Comparison of ENCODE assay signal across 8 mouse cellular contexts in the genomic region with DNA sequence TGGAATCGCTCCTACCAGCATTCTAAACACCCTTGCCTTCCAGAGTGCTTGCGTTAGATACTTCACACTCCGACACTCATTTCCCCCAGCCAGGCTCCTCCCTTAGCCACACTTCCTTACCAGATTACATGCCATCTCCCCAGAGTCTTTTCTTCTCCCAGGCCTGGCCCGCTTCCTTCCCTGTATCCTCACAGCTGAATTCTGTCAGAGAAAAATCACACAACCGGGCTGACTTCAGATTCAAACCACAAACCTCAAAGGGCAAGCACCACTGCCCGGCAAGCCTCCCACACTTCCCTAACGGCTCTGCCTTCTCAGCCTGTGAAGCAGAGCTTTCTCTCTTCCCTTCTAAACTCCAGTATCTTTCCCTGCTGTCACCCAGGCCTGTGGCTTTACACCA. TPM values are rescaled to one million over a fixed set of nuclear protein-coding genes. Genes with fewer than 3 reads are reported as not detected.
DNase-seq lines count a peak whose midpoint lies in the region; ATAC-seq and TF ChIP-seq lines count a peak whose summit lies in the region.

No protein-coding gene starts in this region.

- peaks cover 2% of the 10 kb centered on the region; the same call in 1 of the 2 replicates for H3K4me1 ChIP-seq in bone marrow, adult 2 months (ENCODE audit: control insufficient read depth, insufficient read depth, low read length)
- peaks cover 15% of the 10 kb centered on the region for H3K4me1 ChIP-seq in heart, postnatal 0 days (ENCODE audit: control insufficient read depth, insufficient read depth)
- no peaks in the 10 kb centered on the region for H3K4me1 ChIP-seq in lung, embryonic 14.5 days (ENCODE audit: insufficient read depth)
- peaks cover 23% of the 10 kb centered on the region for H3K4me1 ChIP-seq in stomach, embryonic 15.5 days

- DNase-seq in adrenal gland, adult 2 months: peak; percentile 31
- DNase-seq in adrenal gland, postnatal 25 days: no peak
- peak; percentile 54 for DNase-seq in heart, postnatal 0 days (ENCODE audit: low spot score)
- peak; percentile 41 for DNase-seq in lung, embryonic 14.5 days
- DNase-seq in layer of hippocampus, postnatal 14 days (ENCODE audit: low spot score in 2 of 2): no peak
- DNase-seq in layer of hippocampus, postnatal 36 days: no peak

- no peaks in the 10 kb centered on the region for H3K27me3 ChIP-seq in heart, postnatal 0 days (ENCODE audit: control insufficient read depth, insufficient read depth, low read length)
- H3K27me3 ChIP-seq in lung, embryonic 14.5 days (ENCODE audit: insufficient read depth, low read length): no peaks in the 10 kb centered on the region
- H3K27me3 ChIP-seq in stomach, embryonic 15.5 days (replicated peaks): no peaks in the 10 kb centered on the region

- TF ChIP-seq POLR2A in bone marrow, adult 2 months (IDR thresholded peaks at IDR 0.05; ENCODE audit: borderline replicate concordance, control insufficient read depth, low read depth, low read length): no peak

- peak overlapping the region; percentile 37; the same call in 1 of the 2 replicates for H3K27ac ChIP-seq in bone marrow, adult 2 months (ENCODE audit: control insufficient read depth, insufficient read depth, low read depth, low read length, poor library complexity)
- H3K27ac ChIP-seq in heart, postnatal 0 days (ENCODE audit: low read depth): peak overlapping the region; percentile 39
- no peak overlapping the region for H3K27ac ChIP-seq in lung, embryonic 14.5 days (ENCODE audit: low read depth)
- H3K27ac ChIP-seq in stomach, embryonic 15.5 days: peak overlapping the region; percentile 35; the same call in 1 of the 2 replicates

- no peak overlapping the region for H3K4me2 ChIP-seq in heart, postnatal 0 days (ENCODE audit: low read depth, low read length)
- H3K4me2 ChIP-seq in lung, embryonic 14.5 days: no peak overlapping the region
- no peak overlapping the region for H3K4me2 ChIP-seq in stomach, embryonic 15.5 days

- WGBS in bone marrow, adult 2 months: under 1% methylated on average over 7 of the region's 7 CpGs
- WGBS in heart, postnatal 0 days: 50% methylated on average over 7 of the region's 7 CpGs
- 21% methylated on average over 7 of the region's 7 CpGs for WGBS in lung, embryonic 14.5 days
- 13% methylated on average over 7 of the region's 7 CpGs for WGBS in stomach, embryonic 15.5 days

- peak; percentile 44; the same call in 1 of the 2 replicates for ATAC-seq in heart, postnatal 0 days (ENCODE audit: insufficient read depth, low read depth)
- no peak for ATAC-seq in lung, embryonic 14.5 days (ENCODE audit: insufficient read depth)
- ATAC-seq in stomach, embryonic 15.5 days (ENCODE audit: insufficient read depth, low FRiP score, low read depth): no peak

- TF ChIP-seq EP300 in heart, postnatal 0 days (IDR thresholded peaks at IDR 0.05; ENCODE audit: low read depth): no peak

- H3K9ac ChIP-seq in heart, postnatal 0 days (replicated peaks; ENCODE audit: low read depth, low read length): no peak overlapping the region
- H3K9ac ChIP-seq in lung, embryonic 14.5 days: no peak overlapping the region
- no peak overlapping the region for H3K9ac ChIP-seq in stomach, embryonic 15.5 days

- H3K9me3 ChIP-seq in heart, postnatal 0 days (replicated peaks; ENCODE audit: control insufficient read depth, low read length): no peaks in the 10 kb centered on the region
- no peaks in the 10 kb centered on the region for H3K9me3 ChIP-seq in lung, embryonic 14.5 days (ENCODE audit: low read depth, low read length)
- H3K9me3 ChIP-seq in stomach, embryonic 15.5 days: no peaks in the 10 kb centered on the region

- peaks cover 6% of the 10 kb centered on the region; the same call in 1 of the 2 replicates for H3K36me3 ChIP-seq in heart, postnatal 0 days (replicated peaks; ENCODE audit: control insufficient read depth, insufficient read depth, low read length)
- H3K36me3 ChIP-seq in lung, embryonic 14.5 days (ENCODE audit: insufficient read depth): no peaks in the 10 kb centered on the region
- H3K36me3 ChIP-seq in stomach, embryonic 15.5 days: no peaks in the 10 kb centered on the region

- no peak for TF ChIP-seq CTCF in bone marrow, adult 2 months (IDR thresholded peaks at IDR 0.05; ENCODE audit: control insufficient read depth, insufficient read depth, low read length)
- no peak for TF ChIP-seq CTCF in heart, postnatal 0 days (IDR thresholded peaks at IDR 0.05; ENCODE audit: low read depth)
- TF ChIP-seq CTCF in lung, embryonic 14.5 days (IDR thresholded peaks at IDR 0.05; ENCODE audit: low read depth): no peak

- no peak overlapping the region for H3K4me3 ChIP-seq in bone marrow, adult 2 months (replicated peaks; ENCODE audit: control insufficient read depth, low read depth, low read length)
- H3K4me3 ChIP-seq in heart, postnatal 0 days (ENCODE audit: low read depth, low read length): no peak overlapping the region
- no peak overlapping the region for H3K4me3 ChIP-seq in lung, embryonic 14.5 days (ENCODE audit: low read depth, low read length)
- no peak overlapping the region for H3K4me3 ChIP-seq in stomach, embryonic 15.5 days (replicated peaks)

RNA-seq across cellular contexts. Expression of a gene that starts 4.7 kb away (rescaled TPM):
- 10 to 100 TPM; 33.7 to 40.5 TPM for total RNA-seq in adrenal gland, adult 2 months (2021)
- polyA plus RNA-seq in adrenal gland, adult 2 months (2012; rRNA removed): 7.9 and 8.4 TPM in 2 replicates
- total RNA-seq in adrenal gland, postnatal 25 days (2021): 29.0 and 40.6 TPM in 2 replicates
- 9.4 and 13.6 TPM in 2 replicates for polyA plus RNA-seq in bone marrow, adult 2 months (2011; ENCODE audit: insufficient read depth, insufficient read length, low replicate concordance, missing spikeins)
- total RNA-seq in heart, postnatal 0 days (2014; rRNA removed; ENCODE audit: low replicate concordance): 9.0 and 12.6 TPM in 2 replicates
- 19.9 TPM in 2 replicates for polyA plus RNA-seq in heart, postnatal 0 days (2015; fragmentation: Nextera tagmentation; extraction: Ambion mirVana)
- polyA plus RNA-seq in lung, embryonic 14.5 days (2014; fragmentation: Nextera tagmentation; extraction: Ambion mirVana): 33.8 and 36.6 TPM in 2 replicates
- 36.9 and 44.0 TPM in 2 replicates for polyA plus RNA-seq in stomach, embryonic 15.5 days (2015; fragmentation: Nextera tagmentation; extraction: Ambion mirVana)
- total RNA-seq in layer of hippocampus, postnatal 14 days (2021): 10 to 100 TPM; 85.7 to 87.6 TPM
- 10 to 100 TPM; 73.8 to 84.2 TPM for total RNA-seq in layer of hippocampus, postnatal 36 days (2021)

RNA-seq across cellular contexts. Expression of a gene that starts 8.2 kb away (rescaled TPM):
- total RNA-seq in adrenal gland, adult 2 months (2021): under 1 TPM; 0.23 to 0.73 TPM
- polyA plus RNA-seq in adrenal gland, adult 2 months (2012; rRNA removed): 0.37 TPM in 1 of 2 replicates, not detected in the other
- total RNA-seq in adrenal gland, postnatal 25 days (2021): 0.52 and 1.2 TPM in 2 replicates
- 2.3 and 2.9 TPM in 2 replicates for polyA plus RNA-seq in bone marrow, adult 2 months (2011; ENCODE audit: insufficient read depth, insufficient read length, low replicate concordance, missing spikeins)
- 0.43 TPM in 1 of 2 replicates, not detected in the other for total RNA-seq in heart, postnatal 0 days (2014; rRNA removed; ENCODE audit: low replicate concordance)
- 0.30 and 0.40 TPM in 2 replicates for polyA plus RNA-seq in heart, postnatal 0 days (2015; fragmentation: Nextera tagmentation; extraction: Ambion mirVana)
- polyA plus RNA-seq in lung, embryonic 14.5 days (2014; fragmentation: Nextera tagmentation; extraction: Ambion mirVana): 2.8 and 3.7 TPM in 2 replicates
- polyA plus RNA-seq in stomach, embryonic 15.5 days (2015; fragmentation: Nextera tagmentation; extraction: Ambion mirVana): 4.8 and 6.1 TPM in 2 replicates
- under 1 TPM in 1 of 2 experiments, not detected in 1; 0.21 TPM for total RNA-seq in layer of hippocampus, postnatal 14 days (2021)
- not detected for total RNA-seq in layer of hippocampus, postnatal 36 days (2021)

RNA-seq across cellular contexts. Expression of a gene that starts 47.5 kb away (rescaled TPM):
- 10 to 100 TPM; 67.9 to 69.7 TPM for total RNA-seq in adrenal gland, adult 2 months (2021)
- 24.1 and 30.1 TPM in 2 replicates for polyA plus RNA-seq in adrenal gland, adult 2 months (2012; rRNA removed)
- total RNA-seq in adrenal gland, postnatal 25 days (2021): 70.6 and 103 TPM in 2 replicates
- 291 and 446 TPM in 2 replicates for polyA plus RNA-seq in bone marrow, adult 2 months (2011; ENCODE audit: insufficient read depth, insufficient read length, low replicate concordance, missing spikeins)
- 51.7 and 61.1 TPM in 2 replicates for total RNA-seq in heart, postnatal 0 days (2014; rRNA removed; ENCODE audit: low replicate concordance)
- 52.1 and 57.5 TPM in 2 replicates for polyA plus RNA-seq in heart, postnatal 0 days (2015; fragmentation: Nextera tagmentation; extraction: Ambion mirVana)
- polyA plus RNA-seq in lung, embryonic 14.5 days (2014; fragmentation: Nextera tagmentation; extraction: Ambion mirVana): 59.6 and 61.2 TPM in 2 replicates
- 60.6 and 74.9 TPM in 2 replicates for polyA plus RNA-seq in stomach, embryonic 15.5 days (2015; fragmentation: Nextera tagmentation; extraction: Ambion mirVana)
- total RNA-seq in layer of hippocampus, postnatal 14 days (2021): 100 to 1,000 TPM; 145 to 156 TPM
- total RNA-seq in layer of hippocampus, postnatal 36 days (2021): 100 to 1,000 TPM; 127 to 136 TPM

Comparison
In these comparisons a context has a peak if more than half of its experiments do, and no peak if none do; other contexts are left out.
1. DNase-seq: peak in adrenal gland, adult 2 months (single experiment), heart, postnatal 0 days (single experiment) and lung, embryonic 14.5 days (single experiment); none in adrenal gland, postnatal 25 days (single experiment), layer of hippocampus, postnatal 14 days (0 of 2) and layer of hippocampus, postnatal 36 days (0 of 2).